Mouse (Mus musculus): ENCODE data around the gene D1Pas1. TPM values are rescaled to one million over a fixed set of nuclear protein-coding genes. Genes with fewer than 3 reads are reported as not detected.

D1Pas1 gene
- total RNA-seq (2023), result not detected

GRCm38 (mm10) chr1:186967201-186967812 is at the start of gene D1Pas1:
D1Pas1 (plus strand) TSS chr1:186967416.

Other genes starting within 250 kb of the D1Pas1 start
- gene Rrp15, start 218.1 kb upstream of the D1Pas1 start, total RNA-seq (2023), result 31.6 TPM
- gene Spata17, start 248.0 kb downstream of the D1Pas1 start, total RNA-seq (2023), result not detected
- 33.4 TPM for gene Gpatch2, start 248.1 kb downstream of the D1Pas1 start, total RNA-seq (2023)

Data from CD8-positive naive resting alpha-beta T cell, adult 57 days (primary cell).